Mouse (Mus musculus) limb, embryonic 11.5 days (tissue): ENCODE measurements around the gene Bcar3. TPM values are rescaled to one million over a fixed set of nuclear protein-coding genes. Genes with fewer than 3 reads are reported as not detected.

ENCODE experiments used
- ATAC-seq: fragments of 200-750 bp; cut with Nextera tagmentation; 2 replicates; pipeline ENCODE4 v1.8.0; 2017; ENCODE audit warnings: low read depth; ENCODE audit not compliant: insufficient number of reproducible peaks, low FRiP score, low TSS enrichment
- DNase-seq: peaks from one replicate; pipeline ENCODE4 v3.0.0-alpha.2; 2015; ENCODE audit warnings: low spot score
- H3K27ac ChIP-seq: fragments of 300-500 bp; sonication (generic); replicated peaks from 2 replicates; pipeline ENCODE4 v1.5.1; 2014; ENCODE audit warnings: low read depth, mild to moderate bottlenecking, low read length
- H3K27me3 ChIP-seq: fragments of 300-500 bp; sonication (generic); 2 replicates; pipeline ENCODE4 v1.6.1; 2014; ENCODE audit warnings: mild to moderate bottlenecking, low read length, mixed read lengths; ENCODE audit not compliant: control insufficient read depth, insufficient read depth
- H3K36me3 ChIP-seq: fragments of 300-500 bp; sonication (generic); 2 replicates; pipeline ENCODE4 v1.6.1; 2014; ENCODE audit warnings: mild to moderate bottlenecking, low read length, moderate library complexity, mixed read lengths; ENCODE audit not compliant: control insufficient read depth, insufficient read depth
- H3K4me1 ChIP-seq: fragments of 300-500 bp; sonication (generic); 2 replicates; pipeline ENCODE4 v1.6.1; 2014; ENCODE audit warnings: low read length, mixed read lengths; ENCODE audit not compliant: control insufficient read depth, insufficient read depth
- H3K4me2 ChIP-seq: fragments of 300-500 bp; sonication (generic); 2 replicates; pipeline ENCODE4 v1.6.1; 2014; ENCODE audit warnings: low read depth, mild to moderate bottlenecking, moderate library complexity; ENCODE audit not compliant: severe bottlenecking
- H3K4me3 ChIP-seq: fragments of 300-500 bp; sonication (generic); 2 replicates; pipeline ENCODE4 v1.5.1; 2014; ENCODE audit warnings: low read depth, low read length
- H3K9ac ChIP-seq: fragments of 300-500 bp; sonication (generic); 2 replicates; pipeline ENCODE4 v1.6.1; 2014; ENCODE audit warnings: mild to moderate bottlenecking, low read length
- H3K9me3 ChIP-seq: fragments of 300-500 bp; sonication (generic); 2 replicates; pipeline ENCODE4 v1.6.1; 2016; ENCODE audit warnings: low read length; ENCODE audit not compliant: control insufficient read depth
- WGBS: fragments of 180-500 bp; shearing (Covaris S2); extraction: QIAGEN DNeasy Blood & Tissue Kit; methylation state at CpG from one replicate; pipeline ENCODE4 v1.1.7; 2014; 5-methylcytosine and 5-hydroxymethylcytosine counted together
- polyA plus RNA-seq: library from polyadenylated mRNA; unstranded; fragments of >200 nt; fragmentation: Nextera tagmentation; extraction: Ambion mirVana; gene quantifications from 2 replicates; pipeline ENCODE4 v1.2.1, GENCODE M21; 2014

Bcar3 gene
- polyA plus RNA-seq, 1 experiment from 2014 or later: 3.8 TPM

DNA sequence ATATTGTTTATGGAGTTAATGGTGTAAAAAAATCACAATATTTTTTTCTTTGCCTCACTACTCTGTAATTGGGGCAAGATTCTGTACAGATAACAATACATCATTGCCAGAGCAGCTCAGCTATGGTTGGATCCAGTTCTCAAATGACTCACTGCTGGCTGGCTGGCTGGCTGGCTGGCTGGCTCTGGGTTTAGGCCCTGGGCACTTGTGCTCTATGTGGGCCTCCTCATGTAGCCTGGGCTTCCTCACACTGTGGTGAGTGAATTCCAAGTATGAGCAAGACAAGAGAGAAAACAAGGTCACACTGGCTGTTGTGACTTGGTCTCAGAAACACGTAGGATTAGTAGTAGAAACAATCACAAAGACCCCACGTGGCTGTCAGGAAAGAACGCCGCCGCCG lies 23.4 kb downstream of the Bcar3 start:
- peaks cover 14% of the 10 kb centered on the region for H3K4me1 ChIP-seq
- no peak overlapping the region for H3K27ac ChIP-seq
- WGBS: 90% methylated on average over 6 of the region's 6 CpGs
- H3K36me3 ChIP-seq: no peaks in the 10 kb centered on the region
- DNase-seq: no peak
- no peak for ATAC-seq
- H3K4me3 ChIP-seq: no peak overlapping the region
- no peaks in the 10 kb centered on the region for H3K9me3 ChIP-seq
- H3K9ac ChIP-seq: no peak overlapping the region
- no peaks in the 10 kb centered on the region for H3K27me3 ChIP-seq
- H3K4me2 ChIP-seq: no peak overlapping the region

DNA sequence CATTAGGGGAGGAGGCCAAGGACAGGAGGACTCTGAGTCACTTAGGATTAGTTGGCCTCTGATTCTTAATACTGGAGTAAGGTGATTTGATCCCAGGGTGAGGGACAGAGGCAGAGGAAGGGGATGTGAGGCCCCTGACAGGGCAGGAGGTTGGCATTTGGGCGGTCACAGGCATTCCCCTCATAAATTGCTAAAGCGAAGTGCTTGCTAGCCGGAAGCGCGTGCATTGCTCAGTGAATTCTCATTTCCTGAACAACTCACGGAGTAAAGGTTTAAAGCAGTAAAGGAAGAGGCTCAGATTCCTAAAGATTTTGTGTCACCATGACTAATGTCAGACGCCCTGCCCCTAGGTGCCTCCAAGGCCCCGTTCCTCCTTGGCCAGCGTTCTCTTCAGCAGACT lies 28.3 kb downstream of the Bcar3 start:
- H3K4me2 ChIP-seq: no peak overlapping the region
- peak; percentile 29 for DNase-seq
- ATAC-seq: no peak

DNA sequence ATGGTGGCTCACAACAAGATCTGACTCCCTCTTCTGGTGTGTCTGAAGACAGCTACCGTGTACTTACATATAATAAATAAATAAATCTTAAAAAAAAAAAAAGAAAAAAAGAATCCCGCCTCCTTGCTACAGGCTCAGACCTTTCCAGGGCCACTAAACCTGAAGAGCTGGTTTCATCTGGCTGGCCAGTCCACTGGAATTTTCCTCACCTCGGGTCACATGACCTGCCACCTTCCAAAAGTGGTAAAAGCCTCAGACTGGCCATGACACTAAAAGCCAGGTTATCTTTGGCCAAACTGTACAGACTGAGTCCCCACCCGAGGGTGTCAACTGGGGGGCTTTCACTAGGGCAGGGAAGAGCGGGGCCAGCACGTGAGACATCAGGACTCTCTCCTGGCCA lies 29.9 kb downstream of the Bcar3 start:
- Histone ChIP-seq H3K27ac (no peak overlapping the region), H3K9ac (no peak overlapping the region), H3K4me2 (no peak overlapping the region), H3K27me3 (no peaks in the 10 kb centered on the region), H3K4me3 (no peak overlapping the region), H3K4me1 (peaks cover 10% of the 10 kb centered on the region), H3K36me3 (no peaks in the 10 kb centered on the region), H3K9me3 (no peaks in the 10 kb centered on the region)
- ATAC-seq (no peak), DNase-seq (no peak)
- WGBS: 87% methylated on average over 6 of the region's 6 CpGs

More for the DNA sequence above, 28.3 kb downstream of the Bcar3 start:
- peaks cover 10% of the 10 kb centered on the region for H3K4me1 ChIP-seq
- H3K36me3 ChIP-seq: no peaks in the 10 kb centered on the region
- H3K9ac ChIP-seq: no peak overlapping the region
- H3K27me3 ChIP-seq: no peaks in the 10 kb centered on the region
- H3K4me3 ChIP-seq: no peak overlapping the region
- 49% methylated on average over 9 of the region's 9 CpGs for WGBS
- no peak overlapping the region for H3K27ac ChIP-seq
- no peaks in the 10 kb centered on the region for H3K9me3 ChIP-seq

DNA sequence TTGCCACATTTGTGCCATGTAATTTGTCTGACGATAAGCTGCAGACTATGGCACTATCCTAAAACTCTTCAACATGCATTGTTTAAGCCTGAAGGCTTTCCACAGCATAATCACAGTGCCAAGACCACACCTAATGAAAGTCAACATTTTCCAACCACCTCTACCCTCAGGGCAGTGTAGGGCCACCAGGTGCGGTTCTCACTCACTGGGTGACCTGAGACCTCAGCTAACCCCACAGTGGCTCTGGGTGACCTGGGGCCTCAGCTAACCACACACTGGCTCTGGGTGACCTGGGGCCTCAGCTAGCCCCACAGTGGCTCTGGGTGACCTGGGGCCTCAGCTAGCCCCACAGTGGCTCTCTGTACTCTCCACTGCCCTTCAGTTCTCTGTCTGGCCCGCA lies 30.6 kb downstream of the Bcar3 start:
- Histone ChIP-seq H3K27ac (no peak overlapping the region), H3K9me3 (no peaks in the 10 kb centered on the region), H3K4me1 (peaks cover 10% of the 10 kb centered on the region), H3K36me3 (no peaks in the 10 kb centered on the region), H3K9ac (no peak overlapping the region), H3K4me2 (no peak overlapping the region), H3K4me3 (no peak overlapping the region), H3K27me3 (no peaks in the 10 kb centered on the region)
- ATAC-seq: no peak
- no peak for DNase-seq
- WGBS: 88% methylated on average over 3 of the region's 3 CpGs

DNA sequence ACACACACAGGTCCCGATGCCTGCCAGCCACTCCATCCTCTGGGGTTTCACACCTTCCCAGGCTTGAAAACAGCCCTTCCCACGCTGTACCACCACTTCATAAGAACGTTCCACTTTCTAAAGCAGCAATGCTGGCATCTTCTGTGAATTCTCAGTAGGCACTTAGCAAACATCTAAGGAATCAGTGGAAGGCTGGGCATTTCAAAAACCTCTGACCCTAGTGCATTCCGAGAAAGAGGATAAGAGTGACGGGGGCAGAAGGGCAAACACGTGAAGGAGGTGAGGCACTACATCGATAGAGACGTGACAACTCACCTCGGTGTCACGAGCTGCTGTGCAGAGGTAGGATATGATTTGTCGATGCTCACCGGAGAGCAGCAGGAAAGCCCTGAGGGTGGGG lies 36.5 kb downstream of the Bcar3 start:
- H3K9ac ChIP-seq: no peak overlapping the region
- no peaks in the 10 kb centered on the region for H3K9me3 ChIP-seq
- WGBS: 75% methylated on average over 12 of the region's 12 CpGs
- H3K4me2 ChIP-seq: no peak overlapping the region
- no peaks in the 10 kb centered on the region for H3K27me3 ChIP-seq
- no peak overlapping the region for H3K4me3 ChIP-seq
- H3K27ac ChIP-seq: no peak overlapping the region
- H3K36me3 ChIP-seq: no peaks in the 10 kb centered on the region
- ATAC-seq (no peak), DNase-seq (no peak)
- H3K4me1 ChIP-seq: peaks cover 12% of the 10 kb centered on the region

DNA sequence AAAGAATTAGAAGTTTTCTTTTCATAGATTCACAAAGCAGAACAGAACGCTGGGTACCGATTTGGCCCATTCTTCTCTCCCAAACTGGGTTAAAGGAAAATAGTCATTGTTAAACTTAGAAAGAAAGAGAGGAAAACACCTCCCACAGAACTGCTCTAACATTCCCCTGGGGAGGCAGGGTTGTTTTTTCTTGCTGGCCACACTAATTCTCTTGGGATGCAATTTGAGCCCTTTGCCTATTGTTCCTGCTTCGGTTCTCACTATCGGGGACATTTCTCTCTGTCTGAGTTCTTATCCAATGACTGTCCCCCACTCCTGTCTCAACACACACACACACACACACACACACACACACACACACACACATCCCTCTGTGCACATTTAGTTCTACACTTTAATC lies 39.6 kb downstream of the Bcar3 start:
- ATAC-seq: no peak
- peaks cover 12% of the 10 kb centered on the region for H3K4me1 ChIP-seq
- DNase-seq: no peak
- no peak overlapping the region for H3K4me3 ChIP-seq
- H3K27ac ChIP-seq: no peak overlapping the region
- no peaks in the 10 kb centered on the region for H3K9me3 ChIP-seq
- H3K4me2 ChIP-seq: no peak overlapping the region
- no peak overlapping the region for H3K9ac ChIP-seq
- 55% methylated on average over 4 of the region's 4 CpGs for WGBS
- no peaks in the 10 kb centered on the region for H3K36me3 ChIP-seq
- no peaks in the 10 kb centered on the region for H3K27me3 ChIP-seq

DNA sequence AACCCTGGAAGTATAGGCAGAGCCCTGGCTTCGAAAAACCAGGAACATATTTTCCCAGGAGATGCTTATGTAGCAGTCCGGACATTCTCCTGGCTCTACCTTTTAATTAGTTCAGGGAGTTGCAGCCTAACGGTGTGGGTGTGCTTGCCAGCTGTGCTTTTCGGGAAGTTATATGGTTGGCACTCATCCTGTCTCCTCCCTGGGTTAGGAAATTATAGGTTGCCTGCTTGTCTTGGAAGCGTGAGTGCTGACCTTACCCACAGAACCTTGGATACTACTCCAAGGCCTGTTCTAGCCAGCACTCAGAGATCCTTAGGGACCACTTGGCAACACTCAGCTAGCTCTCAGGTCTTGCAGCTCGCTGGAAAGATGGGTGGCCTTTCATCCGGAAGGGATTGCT lies 40.0 kb downstream of the Bcar3 start:
- no peak for ATAC-seq
- Histone ChIP-seq H3K4me1 (peaks cover 12% of the 10 kb centered on the region), H3K9me3 (no peaks in the 10 kb centered on the region), H3K9ac (no peak overlapping the region), H3K27me3 (no peaks in the 10 kb centered on the region), H3K4me2 (no peak overlapping the region), H3K36me3 (no peaks in the 10 kb centered on the region), H3K27ac (0 out of 2 replicates have a peak overlapping the region, but pooled peaks have one; percentile 37), H3K4me3 (no peak overlapping the region)
- peak; percentile 29 for DNase-seq
- WGBS: 41% methylated on average over 7 of the region's 7 CpGs

DNA sequence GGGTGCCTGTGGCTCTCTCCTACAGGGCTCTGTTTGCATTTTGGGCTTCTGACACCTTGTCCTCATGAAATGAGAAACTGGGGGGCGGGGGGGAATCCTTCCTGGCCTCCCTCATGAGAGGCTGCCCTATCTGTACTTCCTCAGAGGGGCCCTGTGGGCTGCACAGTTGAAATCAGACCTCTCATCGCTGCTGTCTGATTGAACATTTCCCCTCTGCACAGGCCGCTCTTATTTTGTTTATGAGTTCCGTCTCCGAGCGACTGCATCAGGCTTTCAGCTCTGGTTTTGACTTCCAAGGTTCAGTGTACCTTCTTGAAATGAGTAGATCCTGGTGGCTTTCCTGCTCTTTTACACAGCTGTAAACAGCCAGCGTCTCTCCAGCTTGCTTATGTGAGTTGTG lies 40.4 kb downstream of the Bcar3 start:
- peaks cover 12% of the 10 kb centered on the region for H3K4me1 ChIP-seq
- DNase-seq: peak; percentile 29
- no peak overlapping the region for H3K4me3 ChIP-seq
- no peaks in the 10 kb centered on the region for H3K36me3 ChIP-seq
- H3K9ac ChIP-seq: no peak overlapping the region
- H3K27ac ChIP-seq: 0 out of 2 replicates have a peak overlapping the region, but pooled peaks have one; percentile 37
- H3K9me3 ChIP-seq: no peaks in the 10 kb centered on the region
- 47% methylated on average over 7 of the region's 7 CpGs for WGBS
- no peak overlapping the region for H3K4me2 ChIP-seq
- no peak for ATAC-seq
- H3K27me3 ChIP-seq: no peaks in the 10 kb centered on the region

DNA sequence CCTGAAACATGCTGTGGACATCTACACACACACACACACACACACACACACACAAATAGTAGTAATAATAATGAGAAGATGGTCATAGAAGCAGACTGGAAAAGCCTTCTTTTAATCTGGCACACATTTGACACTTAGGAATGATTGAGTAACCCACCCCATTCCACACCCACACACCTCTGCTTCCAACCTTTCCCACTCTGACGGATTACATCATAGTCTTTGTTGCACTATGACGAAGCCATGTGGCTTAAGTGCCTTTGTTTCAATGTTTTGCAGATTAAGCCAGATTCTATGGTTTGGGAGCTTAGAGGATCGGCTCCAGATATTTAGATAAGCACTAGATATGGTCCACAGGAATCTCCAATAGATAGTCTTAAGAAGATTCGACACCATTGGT lies 42.1 kb downstream of the Bcar3 start:
- no peaks in the 10 kb centered on the region for H3K9me3 ChIP-seq
- H3K9ac ChIP-seq: no peak overlapping the region
- DNase-seq: no peak
- H3K4me3 ChIP-seq: no peak overlapping the region
- H3K4me2 ChIP-seq: no peak overlapping the region
- no peak overlapping the region for H3K27ac ChIP-seq
- WGBS: 83% methylated on average over 4 of the region's 4 CpGs
- H3K27me3 ChIP-seq: no peaks in the 10 kb centered on the region
- H3K4me1 ChIP-seq: peaks cover 12% of the 10 kb centered on the region
- ATAC-seq: no peak
- no peaks in the 10 kb centered on the region for H3K36me3 ChIP-seq
